Mouse (Mus musculus) adrenal gland, postnatal 25 days (tissue): Measurements from ENCODE around the gene Tagln3. TPM values are rescaled to one million over a fixed set of nuclear protein-coding genes. Genes with fewer than 3 reads are reported as not detected.

ENCODE experiments used
- DNase-seq: peaks from one replicate; pipeline ENCODE4 v3.0.0; 2021; ENCODE audit warnings: mixed read lengths
- long read RNA-seq: library from polyadenylated mRNA; stranded (forward); transcript quantifications from one replicate; pipeline ENCODE4 v2.0.0, GENCODE M21; 2021
- total RNA-seq: library from RNA; stranded (reverse); gene quantifications from 2 replicates; pipeline ENCODE4 v1.2.3, GENCODE M21; 2021

Tagln3 gene
- 4.9 and 5.0 TPM in 2 replicates for total RNA-seq
- long read RNA-seq, partial matches to known transcripts = 0 of 1 reads
- long read RNA-seq, other reads (novel, unspliced or antisense) = 0 of 1 reads

DNA sequence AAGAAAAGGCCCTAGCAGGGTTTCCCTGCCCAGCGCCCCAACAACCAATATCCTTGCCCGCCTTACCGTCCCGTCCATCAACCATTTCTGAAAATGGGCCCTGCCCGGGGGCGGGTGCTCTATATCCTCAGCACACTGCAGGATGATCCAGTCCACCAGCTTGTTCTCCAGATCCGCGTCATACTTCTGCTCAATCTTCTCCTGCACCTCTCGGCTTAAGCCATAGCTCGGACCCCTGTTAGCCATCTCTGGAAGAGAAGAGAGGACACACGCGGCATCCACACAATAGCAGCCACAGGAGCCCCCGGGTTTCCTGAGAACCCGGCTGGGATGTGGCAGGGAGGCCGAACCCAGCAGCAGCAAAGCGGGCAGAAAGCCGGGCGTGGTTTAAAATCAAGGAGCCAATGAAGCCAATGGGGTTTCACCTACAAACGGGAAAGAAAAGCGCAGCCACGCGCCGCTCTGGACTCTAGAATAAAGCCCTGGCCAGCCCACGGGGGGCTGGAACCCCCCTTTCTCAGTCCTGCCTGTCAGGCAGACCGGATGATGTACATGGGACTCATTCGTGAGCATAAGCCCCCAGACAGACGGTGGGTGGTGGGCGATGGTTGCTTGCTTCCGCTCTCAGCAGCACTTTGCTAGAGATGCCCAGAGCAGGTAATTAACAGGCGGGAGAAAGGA lies at the start of gene Tagln3:
Gene Tagln3 (minus strand): TSS at position 548 of the 681 bp plus-strand sequence.
- DNase-seq = peak; percentile 39

DNA sequence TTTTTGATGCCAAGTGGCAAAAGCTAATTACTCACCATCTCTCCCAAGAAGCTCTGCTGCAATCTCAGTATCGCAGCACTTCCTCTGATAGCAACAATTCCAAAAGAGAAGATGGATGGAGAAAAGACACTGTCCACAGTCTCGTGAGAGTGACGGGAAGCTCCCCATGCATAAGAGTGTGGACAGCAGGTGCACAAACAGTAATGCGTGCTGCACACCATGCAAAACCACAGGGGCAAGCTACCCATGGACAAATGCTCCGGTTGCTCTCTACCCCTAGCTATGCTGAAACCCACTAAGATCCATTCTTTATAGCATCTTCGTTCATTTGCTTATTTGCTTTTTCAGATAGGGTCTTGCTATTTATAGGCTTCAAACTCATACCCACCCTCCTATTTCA lies 46.5 kb upstream of the Tagln3 start:
- no peak for DNase-seq

DNA sequence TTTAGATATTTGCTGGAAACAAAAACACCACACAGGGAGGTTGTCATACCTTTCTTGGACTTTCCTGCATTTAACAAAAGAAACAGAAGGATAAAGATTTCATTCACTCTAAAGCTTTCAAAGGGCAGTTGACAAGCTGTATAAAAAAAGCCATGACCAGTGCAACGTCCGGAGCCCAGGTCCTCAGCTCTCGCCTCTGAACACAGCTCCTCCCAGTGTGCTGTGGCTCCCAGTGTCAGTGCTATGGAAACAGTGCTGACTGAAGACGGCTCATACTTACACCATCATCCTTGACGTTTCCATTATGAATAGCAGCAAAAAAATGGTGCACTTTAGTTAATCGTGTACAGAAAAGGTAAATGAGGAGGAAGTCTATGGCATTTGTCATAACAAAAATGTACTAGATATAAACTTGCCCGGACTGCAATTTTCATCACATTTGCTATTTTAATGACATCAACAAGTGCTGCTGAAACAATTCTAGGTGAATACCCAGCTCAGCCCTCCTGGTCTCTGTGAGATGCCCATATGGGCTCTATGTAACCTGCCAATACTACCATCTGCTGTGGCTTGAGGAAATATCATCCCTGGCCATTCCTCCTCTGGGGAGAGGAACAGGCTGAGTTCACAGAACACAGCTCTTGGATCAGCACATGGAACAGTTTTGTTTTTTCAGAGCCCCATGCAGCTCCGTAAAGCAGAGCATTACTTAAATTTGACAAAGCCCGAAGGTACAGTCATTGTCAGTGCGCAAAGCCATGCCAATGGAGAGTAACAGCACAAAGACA lies 43.6 kb upstream of the Tagln3 start:
- peak; percentile 16 for DNase-seq

DNA sequence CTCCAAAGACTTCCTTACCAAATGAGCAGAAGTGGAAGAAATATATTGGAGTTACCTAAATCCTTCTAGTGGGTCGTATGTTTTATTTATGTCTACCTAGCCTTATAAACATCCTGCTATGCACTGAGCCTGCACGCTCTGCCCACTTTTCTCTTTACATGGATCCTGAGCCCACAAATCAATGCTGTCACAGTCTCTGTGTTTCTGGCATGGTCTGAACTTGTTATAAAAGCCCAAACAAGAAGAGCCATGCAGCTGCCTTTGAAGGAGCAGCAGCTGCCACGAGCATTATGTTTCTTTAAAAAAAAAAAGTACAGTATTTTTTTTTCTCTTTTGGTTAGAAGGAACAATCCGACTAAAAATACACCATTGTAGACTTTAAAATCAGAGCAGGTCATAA lies 43.0 kb upstream of the Tagln3 start:
- no peak for DNase-seq

DNA sequence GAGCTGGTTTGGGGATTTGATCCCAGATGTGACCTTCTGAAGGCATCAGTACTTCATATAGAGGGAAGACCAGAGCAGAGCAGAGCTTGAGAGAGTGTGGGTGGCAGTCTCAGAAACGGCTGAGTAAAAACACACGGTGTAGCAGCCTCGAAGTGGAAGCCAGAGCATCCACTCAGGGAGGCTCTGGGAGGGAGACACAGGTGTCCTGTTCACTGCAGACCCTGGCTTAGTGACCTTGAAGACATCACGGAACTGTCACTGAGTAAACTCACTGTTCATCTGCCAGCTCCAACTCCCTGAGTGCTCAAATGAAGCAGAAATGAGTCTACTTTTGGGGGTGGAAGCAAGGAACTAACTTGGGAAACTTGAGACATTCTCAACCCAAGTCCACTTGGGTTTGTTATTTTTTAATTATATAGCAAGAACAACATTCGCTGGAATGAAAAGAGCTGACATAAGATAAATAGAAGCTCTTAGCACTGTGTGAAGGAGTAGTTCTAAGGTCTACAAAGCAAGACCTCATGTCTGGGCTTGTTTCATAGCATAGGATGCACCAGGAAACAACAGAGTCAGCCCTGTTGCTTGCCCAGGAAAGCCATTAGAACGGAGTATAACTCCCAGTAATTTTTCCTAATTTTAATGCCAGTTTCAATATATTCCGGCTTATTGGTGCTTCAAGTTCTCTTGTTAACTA lies 41.5 kb upstream of the Tagln3 start:
- DNase-seq = no peak

DNA sequence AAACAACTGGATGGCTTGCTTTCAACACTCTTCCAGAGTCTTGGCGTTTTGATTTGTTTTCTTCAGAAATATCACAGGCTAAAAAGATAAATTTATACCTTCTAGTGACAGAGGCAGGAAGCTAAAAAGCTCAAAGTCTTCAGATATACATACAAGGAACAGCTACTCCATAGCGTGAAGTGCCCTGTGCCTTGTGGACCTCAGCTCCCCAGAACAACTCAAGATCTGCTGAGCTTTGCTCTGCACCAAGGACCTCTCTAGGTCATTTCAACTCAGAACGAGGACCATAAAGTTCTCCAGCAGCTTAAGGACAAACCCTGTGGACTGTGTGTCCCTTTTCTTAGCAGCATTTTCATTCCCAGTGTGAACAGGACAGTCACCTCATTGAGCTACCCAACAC lies 40.7 kb upstream of the Tagln3 start:
- DNase-seq = no peak

DNA sequence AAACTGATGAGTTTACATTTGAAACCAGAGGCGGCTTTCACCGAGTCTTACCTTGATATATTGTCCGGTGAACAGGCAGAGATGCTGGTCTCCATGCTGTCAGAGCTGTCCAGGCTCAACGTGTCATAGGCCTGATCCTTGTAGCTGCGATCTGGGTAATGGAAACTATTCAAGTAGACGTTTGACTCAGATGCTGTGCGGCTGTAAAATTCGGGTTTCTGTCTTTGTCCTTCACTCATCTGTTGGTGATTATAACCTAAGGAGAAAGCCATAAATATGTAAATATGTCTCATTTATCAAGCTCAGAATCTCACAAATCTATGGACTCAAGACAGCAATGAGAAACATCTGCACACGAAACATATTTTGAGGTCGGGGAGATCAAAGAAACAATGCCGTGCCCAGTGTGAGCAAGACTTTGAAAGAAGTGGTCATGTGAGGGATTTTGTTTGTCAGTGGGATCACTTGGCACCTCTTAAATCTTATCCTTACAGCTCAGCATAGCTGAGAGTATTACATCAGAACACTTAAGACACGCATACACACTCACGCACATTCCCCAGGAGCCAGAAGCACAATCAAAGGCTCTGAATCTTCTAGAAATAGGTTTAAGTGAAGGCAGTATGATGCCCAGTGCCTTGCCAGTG lies 38.6 kb upstream of the Tagln3 start:
- no peak for DNase-seq

DNA sequence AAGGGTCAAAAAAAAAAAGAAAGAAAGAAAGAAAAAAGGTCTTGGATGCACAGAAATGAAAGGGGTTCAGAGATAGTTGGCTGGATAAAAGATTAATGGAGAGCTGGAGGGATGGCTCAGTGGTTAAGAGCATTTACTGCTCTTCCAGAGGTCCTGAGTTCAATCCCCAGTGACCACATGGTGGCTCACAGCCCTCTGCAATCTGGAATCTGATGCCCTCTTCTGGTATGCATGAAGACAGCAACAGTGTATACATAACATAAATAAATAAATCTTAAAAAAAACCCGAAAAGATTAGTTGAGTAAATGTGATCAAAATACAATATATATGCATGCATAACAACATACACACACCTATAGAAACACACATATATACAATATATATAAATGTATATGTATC lies 37.0 kb upstream of the Tagln3 start:
- DNase-seq = no peak

DNA sequence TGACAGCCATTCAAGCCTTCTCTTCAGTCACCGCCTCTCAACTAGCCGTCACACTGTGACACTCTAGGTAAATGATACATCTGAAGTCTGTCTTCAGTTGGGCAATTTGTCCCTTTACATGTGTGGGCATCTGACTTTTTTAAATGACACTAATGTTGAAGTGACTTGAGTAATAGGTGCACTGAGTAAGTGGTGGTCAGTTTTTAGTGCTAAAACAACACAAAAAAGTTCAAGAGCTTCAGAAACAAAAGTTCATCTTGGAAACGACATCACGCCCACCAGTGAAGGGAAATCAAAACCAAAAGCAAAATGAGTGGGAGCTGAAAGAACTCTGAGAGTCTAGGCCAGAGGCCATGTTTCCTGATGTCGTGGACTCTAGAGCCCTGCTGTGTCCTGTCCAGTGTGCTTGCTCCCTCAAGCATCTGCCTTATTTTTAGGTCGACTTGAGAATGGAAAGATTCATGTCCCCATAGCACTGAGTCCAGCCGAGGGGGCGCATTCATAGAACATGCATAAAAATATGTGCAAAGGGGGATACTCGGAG lies 34.4 kb upstream of the Tagln3 start:
- no peak for DNase-seq

DNA sequence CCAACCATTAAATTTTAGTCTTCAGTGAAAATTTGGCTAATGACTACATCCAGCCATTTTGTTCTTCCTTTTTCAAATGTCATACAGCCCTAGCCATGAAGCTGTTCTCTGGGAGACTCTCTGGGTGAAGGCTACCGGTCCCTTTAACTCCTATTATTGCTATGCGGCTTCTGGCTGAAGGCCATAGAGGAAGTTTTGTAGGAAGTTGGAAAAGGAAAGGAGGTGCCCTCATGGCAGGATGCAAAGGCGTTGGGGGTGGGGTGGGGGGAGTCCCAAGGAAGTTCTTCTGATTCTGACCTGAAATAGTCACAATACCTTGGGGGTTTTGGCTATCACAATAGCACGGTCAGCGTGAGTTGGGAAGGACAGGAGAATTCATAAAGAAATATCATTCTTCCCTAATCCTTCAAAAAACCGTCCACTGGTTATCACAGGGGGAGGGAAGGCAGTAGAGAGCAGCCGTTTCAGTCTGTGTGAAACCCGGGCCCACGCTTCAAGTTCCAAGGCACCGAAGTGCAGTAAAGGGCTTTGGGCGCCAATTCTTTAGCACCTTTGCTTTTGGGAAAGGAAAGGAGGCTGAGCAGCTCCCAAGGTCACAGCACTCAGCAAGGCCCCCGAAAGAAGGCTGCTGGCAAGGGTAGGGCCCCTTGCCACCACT lies 33.1 kb upstream of the Tagln3 start:
- DNase-seq = peak; percentile 15

DNA sequence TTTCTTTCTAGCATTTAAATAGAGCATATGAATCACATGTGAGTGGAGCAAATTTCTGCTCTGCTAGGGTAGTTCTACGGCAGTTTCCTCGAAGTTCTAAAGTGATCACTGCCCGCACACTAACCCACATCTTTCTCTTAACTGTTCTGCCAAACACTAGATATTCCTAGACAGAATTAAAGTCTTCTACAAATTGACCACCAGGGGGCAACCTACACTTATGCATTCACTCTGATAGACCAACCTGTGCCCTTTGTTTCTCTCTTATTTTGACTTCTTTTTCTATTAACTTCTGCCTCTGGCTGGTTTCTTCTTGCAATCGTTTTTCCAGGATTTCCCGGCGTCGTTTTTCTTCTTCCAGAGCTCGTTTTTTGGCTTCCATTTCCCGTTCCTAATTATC lies 32.4 kb upstream of the Tagln3 start:
- DNase-seq = no peak

DNA sequence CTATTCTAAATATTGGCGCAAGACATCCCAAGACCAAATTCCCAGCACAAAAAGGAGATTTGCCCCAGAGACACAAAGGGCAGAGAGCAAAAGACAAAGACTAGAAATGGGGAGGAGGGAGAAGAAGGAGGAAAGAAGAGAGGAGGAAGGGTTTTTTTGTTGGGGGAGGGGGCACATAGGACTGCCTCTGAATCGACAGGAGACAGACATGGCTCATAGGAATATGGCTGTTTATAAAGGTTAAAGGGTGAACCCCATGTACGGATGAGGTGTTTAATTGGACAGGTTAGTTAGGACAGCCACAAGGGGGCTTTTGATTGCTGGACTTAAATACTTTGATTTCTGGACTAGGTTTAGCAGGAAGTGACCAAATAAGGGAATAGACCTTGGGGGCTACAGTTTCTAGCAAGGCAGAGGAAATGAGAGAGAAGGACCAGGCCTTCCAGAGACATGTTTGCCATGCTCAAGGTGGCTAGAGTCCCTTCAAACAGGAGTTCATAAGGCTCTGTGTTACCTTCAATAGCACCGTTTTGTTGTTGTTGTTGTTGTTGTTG lies 19.3 kb upstream of the Tagln3 start:
- no peak for DNase-seq

DNA sequence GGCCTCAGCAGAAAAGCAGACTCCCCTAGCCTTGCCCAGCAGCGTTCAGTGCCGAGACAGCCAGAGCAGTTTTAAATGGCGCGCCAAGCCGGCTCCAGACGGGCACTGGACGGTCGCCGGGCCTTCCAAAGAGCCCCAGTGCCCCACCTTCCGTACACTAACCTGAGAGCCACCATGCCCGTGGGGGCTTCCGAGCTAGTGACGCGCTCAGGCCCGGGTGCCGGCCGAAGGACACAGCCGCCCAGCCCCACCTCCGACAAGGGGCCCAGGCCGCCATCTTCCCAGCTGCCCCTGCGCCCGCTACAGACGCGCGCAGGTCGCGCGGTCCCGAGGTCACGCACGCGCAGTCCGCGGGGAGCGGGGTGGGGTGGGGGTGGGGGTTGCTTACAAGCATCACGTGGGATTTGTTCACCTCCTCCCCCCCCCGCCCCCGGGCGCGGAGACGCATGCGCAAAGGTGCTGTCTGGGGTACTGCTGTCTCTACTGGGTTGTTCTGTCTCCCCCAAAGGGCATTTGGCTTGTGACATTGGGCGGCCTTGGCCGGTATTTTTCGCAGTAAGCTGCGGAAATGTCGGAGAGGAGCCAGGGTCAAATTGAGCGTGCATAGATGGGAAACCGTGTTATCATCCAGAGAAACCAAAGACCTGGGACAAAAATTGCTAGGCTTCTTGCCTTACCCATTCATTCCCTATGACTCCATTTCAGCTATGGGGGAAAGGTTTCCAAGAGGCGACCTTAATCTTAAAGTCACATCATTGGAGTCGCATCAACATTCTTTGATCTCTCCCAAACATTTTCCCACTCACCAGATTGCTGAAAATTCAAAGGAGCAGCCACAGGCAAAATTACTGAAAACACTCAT lies 18.4 kb upstream of the Tagln3 start, which contains the start of gene Abhd10:
Gene Abhd10 (minus strand): TSS at position 341 of the 862 bp plus-strand sequence.
- peak; percentile 99 for DNase-seq

DNA sequence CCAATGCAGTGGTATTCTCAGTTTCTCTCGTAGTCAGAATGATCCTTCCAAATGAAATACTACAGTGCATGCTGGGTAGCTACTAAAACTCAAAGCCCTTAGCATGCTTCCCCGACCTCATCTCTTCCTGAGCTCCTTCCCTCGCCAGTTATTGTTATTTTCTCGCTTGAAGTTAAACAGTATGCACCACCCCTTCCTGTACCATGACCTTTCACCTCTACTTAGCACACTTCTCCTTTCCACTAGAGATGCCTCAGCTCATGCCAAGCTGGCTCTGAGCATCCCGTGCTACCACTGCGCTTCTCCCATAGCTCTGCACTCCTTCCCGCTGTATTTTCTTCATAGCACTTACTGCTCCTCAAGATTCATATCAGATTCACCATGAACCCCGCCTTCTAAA lies 13.5 kb upstream of the Tagln3 start:
- no peak for DNase-seq

DNA sequence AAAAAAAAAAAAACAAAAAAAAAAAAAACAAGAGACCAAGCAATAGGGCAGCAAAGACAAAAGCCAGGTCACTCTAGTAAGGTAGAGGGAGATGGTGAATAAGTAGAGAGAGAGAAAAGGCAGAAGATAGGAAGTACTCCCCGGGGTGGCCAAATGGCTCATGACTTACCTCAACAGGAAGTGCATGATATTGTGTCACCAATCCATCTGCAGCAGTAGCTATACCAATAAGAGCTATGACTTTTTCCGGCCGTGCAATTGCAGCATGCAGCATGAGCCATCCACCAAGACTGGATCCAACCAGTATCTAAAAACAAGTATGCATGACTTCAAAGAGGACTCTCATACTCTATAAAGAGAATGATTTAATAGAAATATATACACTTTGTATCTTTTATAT lies 12.3 kb upstream of the Tagln3 start:
- no peak for DNase-seq

DNA sequence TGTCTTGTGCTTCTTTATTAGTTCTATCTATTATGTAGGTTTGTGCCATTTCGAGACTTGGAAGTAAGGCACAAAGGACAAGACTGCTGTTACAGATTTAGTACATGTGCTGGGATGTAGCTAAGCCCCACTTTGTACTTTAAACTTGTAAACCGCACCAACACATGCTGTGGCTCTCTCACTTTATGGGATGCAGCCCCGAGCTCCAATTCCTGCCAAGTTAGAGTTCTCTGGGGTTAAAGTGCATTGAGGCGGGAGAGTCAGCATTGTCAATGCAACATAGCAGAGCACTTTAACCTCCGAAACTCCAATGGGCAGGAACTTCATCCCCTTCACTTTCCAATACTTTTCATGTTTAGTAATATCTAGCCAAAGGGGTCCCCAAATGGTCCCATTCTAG lies 4.8 kb upstream of the Tagln3 start:
- DNase-seq = no peak

DNA sequence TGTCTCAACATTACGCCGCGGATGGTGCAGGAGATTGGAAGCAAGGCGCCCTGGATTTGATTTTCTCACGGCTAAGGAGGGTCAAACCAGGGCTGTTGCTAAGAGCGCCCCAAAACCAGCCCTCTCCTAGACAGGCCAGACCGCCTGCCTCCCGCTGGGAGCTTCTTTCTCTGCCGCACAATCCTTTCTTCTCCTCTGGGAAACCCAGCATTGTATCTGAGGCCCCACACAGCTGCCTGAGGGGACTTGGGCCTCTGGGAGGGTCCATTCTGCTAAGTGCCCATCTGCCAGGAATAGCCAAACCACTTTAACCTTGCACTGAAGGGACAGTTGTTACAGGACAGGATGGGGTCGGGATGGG lies 314 bp upstream of the Tagln3 start:
- DNase-seq = no peak

DNA sequence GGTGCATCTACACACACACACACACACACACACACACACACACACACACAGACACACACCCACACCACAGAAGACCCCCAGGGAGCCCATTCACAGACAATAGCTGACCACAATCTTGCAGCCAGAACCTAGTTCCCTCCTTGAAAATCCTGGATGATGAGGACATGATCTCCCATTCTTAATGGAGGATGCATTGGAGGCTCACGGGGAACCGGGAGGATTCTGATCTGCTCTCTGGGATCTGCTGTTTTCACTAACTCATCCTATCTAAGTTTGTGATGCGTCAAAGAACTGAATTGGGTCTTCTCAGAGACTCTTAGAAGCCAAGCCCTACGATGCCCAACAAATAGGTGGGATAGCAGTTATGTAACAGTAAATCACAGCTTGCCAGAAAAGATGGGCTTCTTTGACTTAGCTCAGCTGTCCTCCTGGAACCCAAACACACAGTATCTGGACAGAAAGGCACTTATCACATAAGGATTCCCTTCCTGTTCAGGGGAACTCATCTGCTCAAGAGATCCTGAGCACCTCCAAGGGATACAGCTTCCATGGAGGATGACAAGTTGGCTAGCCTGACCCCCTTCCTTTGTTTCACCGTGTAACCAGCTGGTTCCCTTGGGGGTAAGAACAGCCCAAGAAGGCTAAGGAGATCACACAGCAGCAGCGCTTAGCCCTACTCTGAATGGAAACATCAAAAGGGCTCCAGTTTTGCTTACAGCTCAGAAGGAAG lies 1.1 kb downstream of the Tagln3 start:
- no peak for DNase-seq

DNA sequence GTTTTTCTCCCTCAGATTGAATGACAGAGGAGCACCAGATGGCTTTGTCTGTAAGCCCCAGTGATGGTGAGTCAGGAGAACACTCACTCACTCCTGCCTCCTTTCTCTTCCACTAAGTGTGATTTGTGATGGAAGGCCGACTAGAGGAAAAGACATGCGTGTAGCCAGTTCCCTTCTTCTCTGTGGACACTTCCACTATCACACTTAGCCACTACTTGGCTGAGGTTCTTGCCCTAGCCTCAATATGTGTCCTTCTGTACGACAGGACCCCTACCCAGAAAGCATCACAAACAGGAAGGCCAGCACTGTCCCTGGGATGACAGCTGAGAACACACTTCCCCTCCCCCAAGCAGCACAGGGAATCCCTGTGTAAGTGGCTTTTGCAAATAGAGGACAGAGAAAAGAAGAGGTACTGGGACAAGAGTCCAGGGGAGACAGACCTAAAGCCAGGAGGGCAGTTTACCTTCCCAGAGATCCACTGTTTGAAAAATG lies 1.9 kb downstream of the Tagln3 start:
- DNase-seq = no peak
